Mouse (Mus musculus): Measurements from ENCODE around the gene Mtus2. TPM values are rescaled to one million over a fixed set of nuclear protein-coding genes. Genes with fewer than 3 reads are reported as not detected.

Mtus2 gene
- polyA plus RNA-seq, 1 experiment, result 0.04 TPM

- H3K27me3 ChIP-seq (ENCODE audit: control insufficient read depth, insufficient read depth, insufficient read length), result no peaks in the 10 kb centered on the region
- H3K79me2 ChIP-seq (ENCODE audit: control insufficient read depth, insufficient read depth), result no peaks in the 10 kb centered on the region
- H3ac ChIP-seq (ENCODE audit: control insufficient read depth, insufficient read length, low read depth), result no peak overlapping the region
- TF ChIP-seq CEBPB (IDR thresholded peaks at IDR 0.05; ENCODE audit: low read depth) (no peak), MYOG (IDR thresholded peaks at IDR 0.05; ENCODE audit: control insufficient read depth, extremely low read depth, insufficient read length) (no peak), CTCF (IDR thresholded peaks at IDR 0.05; ENCODE audit: control insufficient read depth, insufficient read depth, insufficient read length) (no peak), USF1 (IDR thresholded peaks at IDR 0.05; ENCODE audit: low read depth) (no peak), FOSL1 (IDR thresholded peaks at IDR 0.05; ENCODE audit: insufficient read depth, low read length, poor library complexity, severe bottlenecking) (no peak), MAX (IDR thresholded peaks at IDR 0.05) (no peak), MYOD1 (IDR thresholded peaks at IDR 0.05; ENCODE audit: control insufficient read depth, insufficient read length, low read depth) (no peak)
- H3K4me3 ChIP-seq (ENCODE audit: insufficient read depth, poor library complexity, severe bottlenecking), result no peak overlapping the region
- H3K36me3 ChIP-seq (ENCODE audit: control insufficient read depth, insufficient read depth), result no peaks in the 10 kb centered on the region
- H3K79me3 ChIP-seq (ENCODE audit: low read depth), result no peaks in the 10 kb centered on the region
These were observed 133.2 kb downstream of the Mtus2 start for GRCm38 (mm10) chr5:148090191-148090821.

GRCm38 (mm10) chr5:148094640-148095039, 137.5 kb downstream of the Mtus2 start:
- Histone ChIP-seq H3K4me3 (ENCODE audit: insufficient read depth, poor library complexity, severe bottlenecking) (no peak overlapping the region), H3K79me2 (ENCODE audit: control insufficient read depth, insufficient read depth) (no peaks in the 10 kb centered on the region), H3K27me3 (ENCODE audit: control insufficient read depth, insufficient read depth, insufficient read length) (no peaks in the 10 kb centered on the region), H3K79me3 (ENCODE audit: low read depth) (no peaks in the 10 kb centered on the region), H3ac (ENCODE audit: control insufficient read depth, insufficient read length, low read depth) (no peak overlapping the region), H3K36me3 (ENCODE audit: control insufficient read depth, insufficient read depth) (no peaks in the 10 kb centered on the region)
- TF ChIP-seq MAX (IDR thresholded peaks at IDR 0.05), result no peak
- no peak for TF ChIP-seq USF1 (IDR thresholded peaks at IDR 0.05; ENCODE audit: low read depth)
- TF ChIP-seq MYOG (IDR thresholded peaks at IDR 0.05; ENCODE audit: control insufficient read depth, extremely low read depth, insufficient read length), result no peak
- TF ChIP-seq CTCF (IDR thresholded peaks at IDR 0.05; ENCODE audit: control insufficient read depth, insufficient read depth, insufficient read length), result no peak
- TF ChIP-seq CEBPB (IDR thresholded peaks at IDR 0.05; ENCODE audit: low read depth), result no peak
- no peak for TF ChIP-seq FOSL1 (IDR thresholded peaks at IDR 0.05; ENCODE audit: insufficient read depth, low read length, poor library complexity, severe bottlenecking)
- TF ChIP-seq MYOD1 (IDR thresholded peaks at IDR 0.05; ENCODE audit: control insufficient read depth, insufficient read length, low read depth), result no peak

GRCm38 (mm10) chr5:148099356-148099755, 142.2 kb downstream of the Mtus2 start:
- Histone ChIP-seq H3K27me3 (ENCODE audit: control insufficient read depth, insufficient read depth, insufficient read length) (no peaks in the 10 kb centered on the region), H3K79me2 (ENCODE audit: control insufficient read depth, insufficient read depth) (no peaks in the 10 kb centered on the region), H3ac (ENCODE audit: control insufficient read depth, insufficient read length, low read depth) (no peak overlapping the region), H3K79me3 (ENCODE audit: low read depth) (no peaks in the 10 kb centered on the region), H3K4me3 (ENCODE audit: insufficient read depth, poor library complexity, severe bottlenecking) (no peak overlapping the region), H3K36me3 (ENCODE audit: control insufficient read depth, insufficient read depth) (no peaks in the 10 kb centered on the region)
- TF ChIP-seq MYOD1 (IDR thresholded peaks at IDR 0.05; ENCODE audit: control insufficient read depth, insufficient read length, low read depth) (no peak), MAX (IDR thresholded peaks at IDR 0.05) (no peak), MYOG (IDR thresholded peaks at IDR 0.05; ENCODE audit: control insufficient read depth, extremely low read depth, insufficient read length) (no peak), CTCF (IDR thresholded peaks at IDR 0.05; ENCODE audit: control insufficient read depth, insufficient read depth, insufficient read length) (no peak), USF1 (IDR thresholded peaks at IDR 0.05; ENCODE audit: low read depth) (no peak), FOSL1 (IDR thresholded peaks at IDR 0.05; ENCODE audit: insufficient read depth, low read length, poor library complexity, severe bottlenecking) (no peak), CEBPB (IDR thresholded peaks at IDR 0.05; ENCODE audit: low read depth) (no peak)

GRCm38 (mm10) chr5:148107324-148107723, 150.2 kb downstream of the Mtus2 start:
- Histone ChIP-seq H3K79me2 (ENCODE audit: control insufficient read depth, insufficient read depth) (no peaks in the 10 kb centered on the region), H3K36me3 (ENCODE audit: control insufficient read depth, insufficient read depth) (no peaks in the 10 kb centered on the region), H3K27me3 (ENCODE audit: control insufficient read depth, insufficient read depth, insufficient read length) (no peaks in the 10 kb centered on the region), H3ac (ENCODE audit: control insufficient read depth, insufficient read length, low read depth) (no peak overlapping the region), H3K79me3 (ENCODE audit: low read depth) (no peaks in the 10 kb centered on the region), H3K4me3 (ENCODE audit: insufficient read depth, poor library complexity, severe bottlenecking) (no peak overlapping the region)
- TF ChIP-seq MYOD1 (IDR thresholded peaks at IDR 0.05; ENCODE audit: control insufficient read depth, insufficient read length, low read depth), result no peak
- no peak for TF ChIP-seq MYOG (IDR thresholded peaks at IDR 0.05; ENCODE audit: control insufficient read depth, extremely low read depth, insufficient read length)
- no peak for TF ChIP-seq USF1 (IDR thresholded peaks at IDR 0.05; ENCODE audit: low read depth)
- TF ChIP-seq CEBPB (IDR thresholded peaks at IDR 0.05; ENCODE audit: low read depth), result no peak
- no peak for TF ChIP-seq MAX (IDR thresholded peaks at IDR 0.05)
- TF ChIP-seq CTCF (IDR thresholded peaks at IDR 0.05; ENCODE audit: control insufficient read depth, insufficient read depth, insufficient read length), result no peak
- TF ChIP-seq FOSL1 (IDR thresholded peaks at IDR 0.05; ENCODE audit: insufficient read depth, low read length, poor library complexity, severe bottlenecking), result no peak

- Histone ChIP-seq H3K36me3 (ENCODE audit: control insufficient read depth, insufficient read depth) (no peaks in the 10 kb centered on the region), H3K79me2 (ENCODE audit: control insufficient read depth, insufficient read depth) (no peaks in the 10 kb centered on the region), H3K4me3 (ENCODE audit: insufficient read depth, poor library complexity, severe bottlenecking) (no peak overlapping the region), H3K27me3 (ENCODE audit: control insufficient read depth, insufficient read depth, insufficient read length) (no peaks in the 10 kb centered on the region), H3ac (ENCODE audit: control insufficient read depth, insufficient read length, low read depth) (no peak overlapping the region), H3K79me3 (ENCODE audit: low read depth) (no peaks in the 10 kb centered on the region)
- TF ChIP-seq CEBPB (IDR thresholded peaks at IDR 0.05; ENCODE audit: low read depth) (no peak), CTCF (IDR thresholded peaks at IDR 0.05; ENCODE audit: control insufficient read depth, insufficient read depth, insufficient read length) (no peak), MYOG (IDR thresholded peaks at IDR 0.05; ENCODE audit: control insufficient read depth, extremely low read depth, insufficient read length) (no peak), USF1 (IDR thresholded peaks at IDR 0.05; ENCODE audit: low read depth) (no peak), FOSL1 (IDR thresholded peaks at IDR 0.05; ENCODE audit: insufficient read depth, low read length, poor library complexity, severe bottlenecking) (no peak), MYOD1 (IDR thresholded peaks at IDR 0.05; ENCODE audit: control insufficient read depth, insufficient read length, low read depth) (no peak), MAX (IDR thresholded peaks at IDR 0.05) (no peak)
These were observed 150.8 kb downstream of the Mtus2 start for GRCm38 (mm10) chr5:148107890-148108289.

Measured in C2C12 (cell line).